Mouse (Mus musculus) stomach, postnatal 0 days (tissue): ENCODE measurements around the gene Gdf7.

ENCODE experiments used
- CTCF ChIP-seq: IDR thresholded peaks from 2 replicates; pipeline ENCODE4 v1.5.1; 2016; ENCODE audit warnings: antibody characterized with exemption, low read depth, mild to moderate bottlenecking, moderate library complexity
- EP300 ChIP-seq: optimal IDR thresholded peaks from 2 replicates; pipeline ENCODE3; 2016; ENCODE audit warnings: antibody characterized with exemption

GRCm38 (mm10) chr12:8332174-8332542 is 30.4 kb upstream of the Gdf7 start:
- TF ChIP-seq CTCF (no peak), EP300 (no peak)
